In genomic region chr2:128928446-128928845, GRCm38 (mm10) we compare ENCODE assay signal across 22 mouse cellular contexts. TPM values are rescaled to one million over a fixed set of nuclear protein-coding genes. Genes with fewer than 3 reads are reported as not detected.
DNase-seq lines count a peak whose midpoint lies in the region; TF ChIP-seq lines count a peak whose summit lies in the region.
"Had no signal": no experiment of that assay in that cellular context is flagged by ENCODE, and none has a peak within 500 bp of the region (broad histone marks: within the 10 kb centered on the region; RNA-seq: fewer than 3 reads in every experiment).

No protein-coding gene starts in this region.

- H3K27ac ChIP-seq in left cerebral cortex, adult 2 months, result no peak overlapping the region
- H3K27ac ChIP-seq: embryonic facial prominence, embryonic 13.5 days; forebrain, embryonic 13.5 days; heart, embryonic 10.5 days; hindbrain, embryonic 13.5 days; hindbrain, postnatal 0 days had no signal

- no peak for TF ChIP-seq CTCF in left cerebral cortex, adult 2 months (IDR thresholded peaks at IDR 0.05)

- intact Hi-C loops in left cerebral cortex, postnatal 25 days (cut with DNase I), result no loop called here
- intact Hi-C loops in left cerebral cortex, adult 2 months (cut with DNase I), result no loop called here

- DNase-seq in left cerebral cortex, postnatal 25 days (ENCODE audit: low spot score in 2 of 2), result peak; percentile 7 to 60
- DNase-seq in left cerebral cortex, adult 2 months (ENCODE audit: extremely low spot score in 1 of 2, low spot score in 2 of 2), result no peak
- DNase-seq in brain, adult 2 months (ENCODE audit: low read depth, low spot score), result peak; percentile 34
- peak; percentile 23 for DNase-seq in thymus, postnatal 0 days (ENCODE audit: low spot score)
- DNase-seq in thymus, postnatal 36 days, result peak; percentile 35 to 37
- DNase-seq in embryo, embryonic 11 days, result no peak
- no peak for DNase-seq in embryo, embryonic 10.5 days (ENCODE audit: low spot score)
- DNase-seq in kidney, postnatal 10 days, result no peak
- DNase-seq: adrenal gland, adult 8-10 months; adrenal gland, postnatal 36 days; cerebellum, adult 11 months; cerebellum, adult 8-10 months; cerebellum, postnatal 14 days; forebrain, postnatal 0 days; gastrocnemius, postnatal 36 days; heart, adult 18-20 months; heart, postnatal 14 days had no signal

- H3K4me3 ChIP-seq in left cerebral cortex, adult 2 months, result no peak overlapping the region
- H3K4me3 ChIP-seq: embryonic facial prominence, embryonic 13.5 days; forebrain, embryonic 13.5 days; heart, embryonic 10.5 days; hindbrain, embryonic 13.5 days had no signal

RNA-seq across cellular contexts. Expression of gene Zc3h8, which starts 15.4 kb away (rescaled TPM):
- 1 to 10 TPM; 5.9 to 8.0 TPM for total RNA-seq in left cerebral cortex, postnatal 25 days (2021)
- 1 to 10 TPM; 6.8 to 7.1 TPM for total RNA-seq in left cerebral cortex, adult 2 months (2021)
- 9.3 and 10.1 TPM in 2 replicates for polyA plus RNA-seq in thymus, postnatal 0 days (2015; fragmentation: Nextera tagmentation; extraction: Ambion mirVana)

RNA-seq across cellular contexts. Expression of gene Zc3h6, which starts 38.8 kb away (rescaled TPM):
- 10 to 100 TPM; 15.0 to 16.0 TPM for total RNA-seq in left cerebral cortex, postnatal 25 days (2021)
- total RNA-seq in left cerebral cortex, adult 2 months (2021), result 10 to 100 TPM; 14.4 to 19.8 TPM
- 3.3 and 6.5 TPM in 2 replicates for polyA plus RNA-seq in thymus, postnatal 0 days (2015; fragmentation: Nextera tagmentation; extraction: Ambion mirVana)

RNA-seq across cellular contexts. Expression of gene Gm10762, which starts 39.1 kb away (rescaled TPM):
- 1 to 10 TPM; 4.7 to 5.3 TPM for total RNA-seq in left cerebral cortex, postnatal 25 days (2021)
- 1 to 10 TPM; 5.0 to 5.4 TPM for total RNA-seq in left cerebral cortex, adult 2 months (2021)
- polyA plus RNA-seq in thymus, postnatal 0 days (2015; fragmentation: Nextera tagmentation; extraction: Ambion mirVana), result 17.1 and 18.5 TPM in 2 replicates

Comparison
In these comparisons a context has a peak if more than half of its experiments do, and no peak if none do; other contexts are left out.
1. DNase-seq: peak in left cerebral cortex, postnatal 25 days (2 of 2), brain, adult 2 months (single experiment), thymus, postnatal 0 days (single experiment) and thymus, postnatal 36 days (2 of 2); none in left cerebral cortex, adult 2 months (0 of 2), embryo, embryonic 11 days (single experiment), embryo, embryonic 10.5 days (single experiment) and kidney, postnatal 10 days (single experiment).